Mouse (Mus musculus) cerebellum, postnatal 4 days (tissue): Measurements from ENCODE around the gene Ppp1cc.
"Not testable (repeated sequence)": the region's sequence is repeated elsewhere in the genome, so short reads cannot be mapped to it uniquely, and the experiment has no call there.

Source experiments
- DNase-seq, 2 experiments: peaks; one replicate each; pipeline ENCODE4 v3.0.0; 2022; ENCODE audit warnings: low spot score in 2 of 2, mixed read lengths in 1 of 2

Ppp1cc gene

DNA sequence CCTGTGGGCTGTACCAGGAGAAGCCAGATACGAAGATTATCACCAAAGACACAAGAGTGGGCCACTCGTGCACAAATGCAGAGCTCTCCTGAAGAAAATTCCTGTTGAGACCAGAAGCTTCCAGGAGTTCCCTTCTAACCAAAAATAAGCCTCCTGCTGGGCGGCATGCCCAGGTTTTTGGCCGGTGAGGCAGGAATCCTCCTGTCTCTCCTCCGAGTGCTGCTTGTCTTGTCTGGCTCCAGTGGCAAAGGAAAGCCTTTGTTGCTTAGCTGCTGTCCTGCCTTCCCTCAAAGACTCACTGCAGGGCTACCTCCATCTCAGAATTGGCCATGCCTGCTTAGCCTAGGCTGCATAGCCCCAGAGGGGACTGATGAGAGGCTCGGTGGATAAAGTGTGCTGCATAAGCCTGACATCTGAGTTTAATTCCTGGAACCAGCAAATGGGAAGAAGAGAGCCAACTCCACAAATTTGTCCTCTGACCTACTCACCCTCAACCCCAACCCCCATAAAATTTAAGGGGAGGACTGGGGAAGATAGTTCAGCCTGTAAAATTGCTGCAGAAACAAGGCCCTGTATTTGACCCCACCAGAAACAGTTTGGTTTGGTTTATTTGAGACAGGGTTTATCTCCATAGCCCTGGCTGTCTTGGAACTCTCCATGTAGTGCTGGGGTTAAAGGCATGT, 7.3 kb downstream of the Ppp1cc start:
- no peak for DNase-seq

DNA sequence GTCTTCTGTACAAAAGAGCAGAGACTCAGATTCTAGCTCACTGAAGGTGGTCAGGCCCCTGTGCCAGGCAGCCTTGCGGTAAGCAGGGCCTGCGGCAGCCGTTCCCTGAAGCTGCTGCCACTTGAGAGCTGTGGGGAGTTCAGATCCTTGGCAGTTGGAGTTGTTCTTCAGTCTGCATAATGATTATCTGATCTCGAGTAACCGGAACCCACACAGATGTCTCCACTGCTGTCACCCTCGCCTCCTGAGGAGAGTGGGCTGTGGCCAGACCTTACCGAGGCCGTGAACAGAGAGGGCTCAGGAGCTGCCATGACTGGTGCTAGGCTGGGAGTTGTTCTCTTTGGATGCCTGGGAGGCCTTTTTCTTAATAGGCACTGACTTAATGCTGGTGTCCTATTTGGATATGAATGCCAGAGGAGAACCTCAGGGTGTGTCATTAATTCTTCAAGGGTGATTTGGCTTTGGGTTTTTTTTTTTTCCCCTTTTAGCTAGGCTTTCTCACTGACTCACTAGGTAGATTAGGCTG, 8.6 kb downstream of the Ppp1cc start:
- no peak for DNase-seq

- DNase-seq = no peak
Observed at GRCm38 (mm10) chr5:122168344-122169069, 10.4 kb downstream of the Ppp1cc start.

- no peak for DNase-seq
Observed at GRCm38 (mm10) chr5:122171058-122171457, 13.0 kb downstream of the Ppp1cc start.

GRCm38 (mm10) chr5:122175402-122175801, 17.3 kb downstream of the Ppp1cc start:
- no peak for DNase-seq

GRCm38 (mm10) chr5:122175961-122176360, 17.9 kb downstream of the Ppp1cc start:
- DNase-seq = no peak

- DNase-seq = peak in 1 of 2 experiments; percentile 38
Observed at GRCm38 (mm10) chr5:122176398-122176797, 18.3 kb downstream of the Ppp1cc start.

GRCm38 (mm10) chr5:122179665-122180064, 21.6 kb downstream of the Ppp1cc start:
- DNase-seq = no peak

DNA sequence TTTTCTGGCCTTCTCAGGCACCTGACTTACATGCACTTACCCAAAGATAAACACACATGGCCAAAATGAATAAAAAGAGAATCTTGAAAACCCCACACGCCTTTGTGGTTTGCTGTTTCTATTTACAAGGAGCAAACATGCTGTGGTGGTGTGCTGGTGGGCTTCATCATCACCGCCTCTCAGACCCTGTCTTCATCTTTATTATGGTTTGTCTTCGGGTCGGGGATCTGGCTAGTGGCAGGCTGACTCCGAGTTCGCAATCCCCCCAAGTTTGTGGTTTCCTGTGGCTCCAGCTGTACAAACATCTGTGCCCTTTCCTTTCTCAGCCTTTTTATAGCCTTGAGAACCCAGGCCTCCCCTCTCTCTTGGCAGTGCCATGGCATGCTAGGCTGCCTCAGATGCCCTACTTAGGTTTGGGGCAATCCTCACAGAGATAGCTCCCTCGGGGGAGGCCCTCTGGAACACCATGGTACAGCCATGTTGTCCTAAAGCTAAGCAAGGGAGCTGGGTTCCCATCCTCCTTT, 26.3 kb downstream of the Ppp1cc start:
- DNase-seq = no peak

- DNase-seq = not testable (repeated sequence)
Observed at GRCm38 (mm10) chr5:122184858-122185257, 26.8 kb downstream of the Ppp1cc start.

DNA sequence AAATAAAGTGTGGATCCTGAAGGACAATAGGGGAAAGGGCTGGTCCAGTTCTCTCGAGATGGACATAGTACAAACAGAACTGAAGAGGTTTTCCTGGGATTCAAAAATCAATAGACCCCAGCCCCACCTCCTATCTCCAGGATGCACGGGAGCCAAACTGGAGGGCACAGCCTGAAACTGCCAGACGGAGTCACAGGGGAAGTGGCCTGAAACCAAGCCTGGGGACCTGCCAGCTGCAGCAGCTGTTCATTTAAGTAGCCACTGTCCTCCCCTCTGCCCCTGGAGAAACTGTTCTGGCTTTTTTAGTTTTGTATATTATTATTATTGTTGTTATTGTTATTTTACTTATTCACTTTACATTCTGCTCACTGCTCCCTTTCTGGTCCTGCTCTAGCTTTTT, 31.0 kb downstream of the Ppp1cc start:
- no peak for DNase-seq

GRCm38 (mm10) chr5:122190465-122190864, 32.4 kb downstream of the Ppp1cc start:
- DNase-seq = no peak

DNA sequence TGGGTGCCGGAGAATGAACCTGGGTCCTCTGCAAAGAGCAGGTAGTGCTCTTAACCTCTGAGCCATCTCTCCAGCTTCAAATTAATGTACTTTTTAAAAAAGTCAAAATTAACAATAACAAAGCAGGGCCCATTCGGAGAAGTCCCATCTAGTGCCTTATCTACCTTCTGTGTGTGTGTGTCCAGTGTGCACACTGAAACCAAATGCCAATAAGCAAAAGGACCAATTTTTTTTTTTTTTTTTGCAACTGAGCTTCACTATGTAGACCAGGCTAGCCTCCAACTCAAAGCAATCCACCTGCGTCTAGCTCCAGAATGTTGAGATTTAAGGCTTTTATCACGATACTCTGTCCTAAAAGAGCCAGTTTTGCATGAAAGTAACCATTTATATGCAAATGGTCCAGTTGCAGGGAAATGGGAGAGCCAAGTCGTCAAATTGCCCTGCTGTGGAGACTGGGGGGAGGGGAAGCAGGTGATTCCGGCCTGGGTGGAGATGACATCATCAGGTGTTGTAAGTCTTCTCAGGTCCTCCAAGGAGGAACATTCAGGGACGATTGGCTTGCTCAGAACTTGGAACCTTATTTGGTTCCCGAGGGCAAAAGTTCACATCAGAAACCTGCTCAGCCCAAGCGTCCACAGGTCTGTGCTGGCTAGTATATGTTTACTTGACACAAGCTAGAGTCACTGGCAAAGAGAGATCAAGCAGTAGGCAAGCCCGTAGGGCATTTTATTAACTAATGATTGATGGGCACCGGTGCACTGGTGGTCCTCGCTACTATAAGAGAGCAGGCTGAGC, 33.4 kb downstream of the Ppp1cc start:
- no peak for DNase-seq

- DNase-seq = no peak
Observed at GRCm38 (mm10) chr5:122192347-122192746, 34.3 kb downstream of the Ppp1cc start.

GRCm38 (mm10) chr5:122200872-122201271, 42.8 kb downstream of the Ppp1cc start:
- no peak for DNase-seq

GRCm38 (mm10) chr5:122201904-122202303, 43.8 kb downstream of the Ppp1cc start:
- no peak for DNase-seq

DNA sequence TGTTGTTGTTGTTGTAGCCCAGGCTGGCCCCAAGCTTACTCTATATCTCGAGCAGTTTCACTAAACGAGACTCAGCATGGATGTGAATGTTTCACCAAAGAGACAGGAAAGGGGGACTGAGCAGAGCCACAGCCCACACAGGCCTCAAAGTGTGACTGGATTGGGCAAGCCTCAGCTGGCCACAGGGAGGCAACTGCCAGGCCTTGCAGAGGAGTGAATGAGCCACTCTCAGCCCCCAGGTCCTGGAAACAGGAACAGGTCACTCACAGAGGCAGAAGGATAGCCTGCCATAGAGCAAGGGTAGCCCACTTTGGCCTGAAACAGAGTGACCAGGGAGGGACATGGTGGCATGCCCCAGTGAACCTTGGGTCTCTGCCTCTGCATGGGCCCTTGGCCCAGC, 46.1 kb downstream of the Ppp1cc start:
- no peak for DNase-seq

GRCm38 (mm10) chr5:122206475-122206874, 48.4 kb downstream of the Ppp1cc start, which contains the start of gene Hvcn1:
TSS of gene Hvcn1 (plus strand) at chr5:122206804.
- DNase-seq = no peak

GRCm38 (mm10) chr5:122208909-122209308, 50.8 kb downstream of the Ppp1cc start:
- no peak for DNase-seq

DNA sequence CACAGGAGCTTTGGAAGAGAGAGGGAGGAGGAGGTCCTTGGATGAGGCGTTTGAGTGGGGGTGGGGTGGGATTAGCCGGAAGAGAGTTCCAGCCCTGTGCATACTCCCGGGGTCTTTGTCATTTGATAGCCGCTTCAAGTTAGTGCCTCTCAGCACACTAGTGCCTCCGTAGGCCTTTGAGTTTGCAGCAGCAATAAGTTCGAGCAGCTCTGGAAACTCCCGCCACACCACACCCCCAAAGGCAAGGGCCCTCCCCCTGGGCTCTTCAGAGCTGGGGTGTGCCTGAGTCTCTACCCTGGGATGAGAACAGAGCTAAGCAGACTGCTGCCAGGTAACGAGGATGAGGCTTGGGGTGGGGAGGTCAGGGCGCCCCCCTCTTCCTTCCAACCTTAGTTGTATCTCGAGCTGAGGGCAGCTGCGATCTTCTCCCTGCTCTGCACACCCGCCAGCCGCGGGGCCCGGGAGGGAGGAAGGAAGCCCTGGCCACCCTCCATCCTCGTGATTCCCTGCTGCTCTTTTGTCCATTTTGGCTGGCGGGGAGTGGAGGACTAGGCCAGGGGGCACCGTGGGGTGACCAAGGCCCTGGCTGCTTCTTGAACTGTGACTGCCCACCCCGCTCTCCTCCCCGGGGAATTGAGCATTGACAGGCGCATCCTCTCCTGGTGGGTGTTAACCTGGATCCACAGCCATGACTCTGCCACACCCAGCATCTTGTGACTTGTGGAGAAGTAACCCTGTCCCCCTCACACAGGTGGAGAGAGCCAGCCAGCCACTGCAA, 51.7 kb downstream of the Ppp1cc start:
- DNase-seq = peak in 1 of 2 experiments; percentile 12

DNA sequence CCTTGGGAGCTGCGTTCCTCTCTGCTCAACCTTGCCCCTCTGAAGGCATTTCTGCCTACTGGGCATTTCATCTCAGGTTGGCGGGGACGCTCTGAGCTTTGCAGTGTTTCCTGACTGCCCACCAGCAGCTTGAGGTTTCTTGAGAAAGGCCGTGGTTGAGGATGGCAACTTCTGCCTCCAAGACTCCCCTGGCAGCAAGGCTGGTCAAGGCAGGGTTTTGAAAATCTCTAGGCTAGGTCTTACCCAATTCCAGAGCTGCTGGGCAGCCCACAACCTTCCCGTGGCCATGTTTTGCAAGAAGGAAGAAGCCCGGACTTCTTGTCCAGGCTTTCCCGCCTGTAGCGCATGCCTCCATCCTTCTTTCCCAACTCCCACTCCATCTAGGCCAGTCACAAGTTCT, 52.8 kb downstream of the Ppp1cc start:
- no peak for DNase-seq
